Mouse (Mus musculus) heart, postnatal 4 days (tissue): ENCODE results near the gene Wfdc5. TPM values are rescaled to one million over a fixed set of nuclear protein-coding genes. Genes with fewer than 3 reads are reported as not detected.
"Not testable (repeated sequence)": the region's sequence is repeated elsewhere in the genome, so short reads cannot be mapped to it uniquely, and the experiment has no call there.

Experiments
- DNase-seq: peaks from one replicate; pipeline ENCODE4 v3.0.0; 2021
- total RNA-seq, 2 experiments: library from RNA; stranded (reverse); gene quantifications; 2 replicates each; pipeline ENCODE4 v1.2.3; 2021

The Wfdc5 gene
- total RNA-seq: not detected

GRCm38 (mm10) chr2:164182692-164183255, at the start of gene Wfdc5:
TSS of gene Wfdc5 (minus strand) at chr2:164182742.
- no peak for DNase-seq

GRCm38 (mm10) chr2:164228361-164229070, 46.0 kb upstream of the Wfdc5 start:
- no peak for DNase-seq

- DNase-seq: no peak
Measured at GRCm38 (mm10) chr2:164221522-164221921, 39.0 kb upstream of the Wfdc5 start, which contains the start of gene Wfdc15b. TSS of gene Wfdc15b (minus strand) at chr2:164221660.

GRCm38 (mm10) chr2:164219295-164219694, 36.8 kb upstream of the Wfdc5 start:
- DNase-seq: no peak

- DNase-seq: no peak
Measured at GRCm38 (mm10) chr2:164212711-164213110, 30.2 kb upstream of the Wfdc5 start.

DNA sequence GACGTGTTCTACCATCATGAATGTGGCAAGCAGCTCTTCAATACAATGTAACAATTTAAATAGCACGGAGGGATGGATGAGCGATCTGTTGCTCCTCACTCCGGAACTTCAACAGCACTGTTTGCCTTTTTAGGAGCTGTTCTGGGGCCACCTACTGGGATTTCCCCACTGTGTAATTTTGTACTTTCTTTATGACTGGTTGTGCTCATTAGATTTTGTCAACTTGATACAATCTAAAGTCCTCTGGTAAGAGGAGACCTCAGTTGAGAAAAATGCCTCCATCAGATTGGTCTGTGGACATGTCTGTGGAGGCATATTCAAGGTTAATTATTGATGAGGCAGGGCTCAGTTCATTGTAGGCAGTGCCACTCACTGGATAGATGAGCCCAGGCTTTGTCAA, 28.4 kb upstream of the Wfdc5 start:
- DNase-seq: no peak

DNA sequence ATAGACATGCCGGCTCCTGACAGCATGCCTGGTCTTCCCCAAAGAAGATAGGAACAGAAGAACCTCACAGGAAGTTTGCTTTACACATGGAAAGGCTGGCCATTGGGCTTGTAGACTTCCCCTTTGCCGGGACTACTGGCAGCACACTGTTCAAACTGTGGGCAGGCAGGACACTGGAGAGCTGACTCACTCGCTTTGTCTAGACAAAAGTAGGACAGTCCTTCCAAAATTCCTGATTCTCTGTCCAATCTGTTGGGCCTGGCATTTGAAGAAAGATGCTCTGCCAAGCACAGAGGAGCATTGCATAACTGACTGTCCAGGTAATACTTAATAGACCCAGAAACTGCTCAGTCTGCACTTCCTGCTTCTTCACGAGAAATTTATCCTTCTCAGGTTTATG, 24.1 kb upstream of the Wfdc5 start:
- no peak for DNase-seq

DNA sequence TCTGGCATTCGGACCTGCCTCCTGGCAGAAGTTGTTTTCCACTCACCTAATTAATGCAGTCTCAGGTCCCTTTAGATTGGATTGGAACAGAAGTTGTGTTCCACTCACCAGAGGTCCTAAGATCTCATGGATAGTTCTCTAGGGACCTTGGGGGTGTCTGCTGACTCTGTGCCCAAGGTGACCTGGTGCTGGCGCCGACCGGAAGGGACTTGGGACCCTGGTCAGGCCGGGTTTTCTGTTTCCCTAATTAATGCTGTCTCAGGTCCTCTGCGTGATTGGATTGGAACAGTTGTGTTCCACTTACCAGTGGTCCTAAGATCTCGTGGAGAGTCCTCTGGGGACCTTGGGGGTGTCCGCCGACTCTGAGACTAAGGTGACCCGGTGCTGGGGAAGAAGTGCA, 23.5 kb upstream of the Wfdc5 start:
- not testable (repeated sequence) for DNase-seq

GRCm38 (mm10) chr2:164199626-164200327, 17.2 kb upstream of the Wfdc5 start, which contains the start of gene Wfdc15a:
TSS of gene Wfdc15a (minus strand) at chr2:164200130.
- DNase-seq: no peak

- no peak for DNase-seq
Measured at GRCm38 (mm10) chr2:164196700-164196990, 14.1 kb upstream of the Wfdc5 start.

GRCm38 (mm10) chr2:164195971-164196699, 13.6 kb upstream of the Wfdc5 start:
- no peak for DNase-seq

- DNase-seq: no peak
Measured at GRCm38 (mm10) chr2:164194959-164195630, 12.6 kb upstream of the Wfdc5 start.

GRCm38 (mm10) chr2:164192279-164192678, 9.7 kb upstream of the Wfdc5 start:
- no peak for DNase-seq

- DNase-seq: no peak
Measured at GRCm38 (mm10) chr2:164190576-164190975, 8.0 kb upstream of the Wfdc5 start, which contains the start of gene Wfdc12. TSS of gene Wfdc12 (minus strand) at chr2:164190608.

DNA sequence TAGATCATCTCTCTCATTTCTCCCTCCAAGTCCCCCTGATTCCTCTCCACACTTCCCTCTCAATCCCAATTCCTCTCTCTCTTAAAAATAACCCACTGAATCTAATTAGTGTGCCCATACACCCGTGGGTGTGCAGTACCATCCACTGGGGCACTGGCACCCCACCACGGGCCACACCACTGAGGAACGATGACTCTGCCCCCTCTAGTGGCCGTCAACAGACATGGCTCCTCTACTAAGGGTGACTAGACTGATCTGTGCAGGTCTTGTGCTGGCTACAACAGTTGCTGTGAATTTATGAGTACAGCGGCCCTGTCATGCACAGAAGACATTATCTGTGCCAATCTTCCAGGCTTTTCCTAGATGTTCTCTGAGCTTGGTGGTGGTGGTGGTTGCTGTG, 6.2 kb upstream of the Wfdc5 start:
- DNase-seq: no peak

GRCm38 (mm10) chr2:164184145-164184719, 1.7 kb upstream of the Wfdc5 start:
- no peak for DNase-seq

DNA sequence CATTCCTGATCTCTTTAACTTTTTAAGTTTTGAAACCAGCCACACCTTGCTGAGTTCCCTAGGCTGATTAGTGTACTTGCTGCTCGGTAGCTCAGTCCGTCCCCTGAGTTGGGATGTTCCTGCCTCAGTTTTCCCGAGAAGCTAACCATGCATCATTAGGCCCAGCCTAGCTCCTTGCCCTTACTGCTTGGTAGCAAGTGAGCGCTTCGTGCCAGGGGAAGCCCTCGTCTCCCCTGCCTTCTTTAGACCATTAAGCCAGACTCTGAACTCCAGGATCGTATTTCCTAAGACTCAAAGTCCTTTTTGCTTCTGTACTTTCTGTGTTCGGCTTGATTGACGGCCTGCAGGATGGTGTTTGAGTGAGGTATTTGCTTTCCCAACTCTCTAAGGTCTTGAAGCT, 798 bp upstream of the Wfdc5 start:
- DNase-seq: no peak

- no peak for DNase-seq
Measured at GRCm38 (mm10) chr2:164180770-164181169, 1.8 kb downstream of the Wfdc5 start.

GRCm38 (mm10) chr2:164180124-164180523, 2.4 kb downstream of the Wfdc5 start:
- DNase-seq: peak; percentile 50

- no peak for DNase-seq
Measured at GRCm38 (mm10) chr2:164177831-164178230, 4.7 kb downstream of the Wfdc5 start.

DNA sequence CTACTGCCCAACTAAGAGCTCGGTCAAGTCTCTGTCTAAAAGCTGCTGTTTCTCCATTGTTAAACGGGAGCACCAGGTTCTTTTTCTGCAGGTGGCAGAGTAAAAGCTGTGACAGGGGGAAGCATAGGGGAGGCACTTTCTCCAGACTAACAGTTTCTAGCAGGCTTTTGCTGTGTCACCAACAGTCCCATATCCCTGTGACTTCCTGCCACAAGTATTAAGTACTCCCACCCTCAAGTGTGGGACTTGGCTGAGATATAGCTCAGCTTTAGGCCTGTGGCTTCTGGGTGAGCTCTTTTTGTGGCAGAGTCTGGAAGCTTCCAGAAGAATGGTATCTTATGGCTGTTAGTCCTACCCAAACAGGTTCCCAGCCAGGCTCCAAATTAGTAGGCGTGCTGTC, 6.7 kb downstream of the Wfdc5 start:
- DNase-seq: no peak
